Mouse (Mus musculus) CH12.LX (cell line): ENCODE results near the gene Tusc2. TPM values are rescaled to one million over a fixed set of nuclear protein-coding genes. Genes with fewer than 3 reads are reported as not detected.

ENCODE experiments used
- DNase-seq: peaks from one replicate; pipeline ENCODE4 v3.0.0-alpha.2; 2013; ENCODE audit errors: extremely low read depth
- H3K27ac ChIP-seq: 2 replicates; pipeline ENCODE4 v1.5.1; 2012; ENCODE audit warnings: low read depth, mild to moderate bottlenecking, control low read depth, moderate library complexity; ENCODE audit not compliant: insufficient read depth
- H3K27me3 ChIP-seq: replicated peaks from 2 replicates; pipeline ENCODE3; 2012; ENCODE audit warnings: inconsistent platforms
- H3K36me3 ChIP-seq, 2 experiments: replicated peaks in 1 of 2; 2 replicates each; pipeline versions ENCODE3 to v1.6.1; 2012; ENCODE audit warnings: inconsistent platforms in 1 of 2, low read length in 1 of 2, mild to moderate bottlenecking in 1 of 2, mixed read lengths in 1 of 2, moderate library complexity in 1 of 2; ENCODE audit not compliant: control insufficient read depth in 1 of 2, insufficient read depth in 1 of 2
- H3K4me1 ChIP-seq, 2 experiments: 2 replicates each; pipeline ENCODE4 v1.6.1; 2012; ENCODE audit warnings: inconsistent platforms in 1 of 2, moderate library complexity in 1 of 2; ENCODE audit not compliant: insufficient read depth in 2 of 2, control insufficient read depth in 1 of 2
- H3K4me2 ChIP-seq: 2 replicates; pipeline ENCODE4 v1.6.1; 2012; ENCODE audit warnings: low read depth, mild to moderate bottlenecking, control low read depth; ENCODE audit not compliant: poor library complexity, insufficient read depth, severe bottlenecking
- H3K4me3 ChIP-seq, 3 experiments: fragments of 150-350 bp in 1 of 3; sonication (generic) in 1 of 3; replicated peaks in 1 of 3; 2 replicates each; pipeline versions ENCODE3 to v1.5.1; 2011 to 2012; ENCODE audit warnings: low read depth in 2 of 3, low read length in 2 of 3, mild to moderate bottlenecking in 2 of 3, moderate library complexity in 2 of 3, control low read depth in 1 of 3, improper control_type of control experiment in 1 of 3, inconsistent platforms in 1 of 3, mixed read lengths in 1 of 3; ENCODE audit not compliant: poor library complexity in 1 of 3
- H3K79me2 ChIP-seq: replicated peaks from 2 replicates; pipeline ENCODE4 v1.6.1; 2012; ENCODE audit warnings: mild to moderate bottlenecking, moderate library complexity; ENCODE audit not compliant: control insufficient read depth, poor library complexity, insufficient read depth, severe bottlenecking; ENCODE audit errors: extremely low read depth
- H3K9ac ChIP-seq: 2 replicates; pipeline ENCODE4 v1.6.1; 2012; ENCODE audit warnings: low read depth, mild to moderate bottlenecking, control low read depth, moderate library complexity; ENCODE audit not compliant: insufficient read depth
- H3K9me3 ChIP-seq: replicated peaks from 2 replicates; pipeline ENCODE3; 2012; ENCODE audit warnings: low read length, inconsistent platforms, mixed read lengths
- CHD1 ChIP-seq: IDR thresholded peaks from 2 replicates; pipeline ENCODE4 v1.6.1; 2012; ENCODE audit warnings: low read depth, low read length, improper control_type of control experiment, inconsistent platforms
- CHD2 ChIP-seq: IDR thresholded peaks from 2 replicates; pipeline ENCODE4 v1.6.1; 2011; ENCODE audit warnings: low read length, improper control_type of control experiment
- E2F4 ChIP-seq: IDR thresholded peaks from 2 replicates; pipeline ENCODE4 v1.6.1; 2011; ENCODE audit warnings: low read depth, low read length, improper control_type of control experiment; ENCODE audit not compliant: insufficient replicate concordance
- EP300 ChIP-seq: IDR thresholded peaks from 2 replicates; pipeline ENCODE4 v1.6.1; 2011; ENCODE audit warnings: low read length, improper control_type of control experiment
- ETS1 ChIP-seq: conservative IDR thresholded peaks from 2 replicates; pipeline ENCODE4 v1.6.1; 2012; ENCODE audit warnings: low read depth, mild to moderate bottlenecking, inconsistent platforms, low read length, improper control_type of control experiment, moderate library complexity
- HCFC1 ChIP-seq: IDR thresholded peaks from 2 replicates; pipeline ENCODE4 v1.6.1; 2012; ENCODE audit warnings: low read depth, mild to moderate bottlenecking, inconsistent platforms, low read length, improper control_type of control experiment
- JUN ChIP-seq: IDR thresholded peaks from 2 replicates; pipeline ENCODE4 v1.6.1; 2011; ENCODE audit warnings: low read depth, mild to moderate bottlenecking, low read length, improper control_type of control experiment, moderate library complexity; ENCODE audit not compliant: insufficient read depth
- JUND ChIP-seq: conservative IDR thresholded peaks from 2 replicates; pipeline ENCODE4 v1.6.1; 2011; ENCODE audit warnings: low read depth, low read length, improper control_type of control experiment
- MAFK ChIP-seq: IDR thresholded peaks from 2 replicates; pipeline ENCODE4 v1.6.1; 2011; ENCODE audit warnings: low read length, improper control_type of control experiment; ENCODE audit not compliant: insufficient replicate concordance
- MAX ChIP-seq: IDR thresholded peaks from 2 replicates; pipeline ENCODE4 v1.6.1; 2011; ENCODE audit warnings: low read length, improper control_type of control experiment
- MEF2A ChIP-seq: IDR thresholded peaks from 2 replicates; pipeline ENCODE4 v1.6.1; 2014; ENCODE audit warnings: low read depth, mild to moderate bottlenecking, inconsistent platforms, low read length, improper control_type of control experiment, borderline replicate concordance
- MXI1 ChIP-seq: IDR thresholded peaks from 2 replicates; pipeline ENCODE4 v1.6.1; 2011; ENCODE audit warnings: mild to moderate bottlenecking, low read depth, low read length, improper control_type of control experiment
- MYC ChIP-seq: IDR thresholded peaks from 2 replicates; pipeline ENCODE4 v1.6.1; 2011; ENCODE audit warnings: low read depth, mild to moderate bottlenecking, improper control_type of control experiment, low read length
- NELFE ChIP-seq: IDR thresholded peaks from 2 replicates; pipeline ENCODE4 v1.6.1; 2011; ENCODE audit warnings: low read depth, low read length, improper control_type of control experiment
- NRF1 ChIP-seq: IDR thresholded peaks from 2 replicates; pipeline ENCODE4 v1.6.1; 2014; ENCODE audit warnings: low read depth, mild to moderate bottlenecking, inconsistent platforms, low read length, improper control_type of control experiment, moderate library complexity
- POLR2A ChIP-seq: IDR thresholded peaks from 2 replicates; pipeline ENCODE4 v1.6.1; 2011; ENCODE audit warnings: low read depth, mild to moderate bottlenecking, improper control_type of control experiment, low read length
- RAD21 ChIP-seq: IDR thresholded peaks from 2 replicates; pipeline ENCODE4 v1.6.1; 2011; ENCODE audit warnings: low read depth, mild to moderate bottlenecking, low read length, improper control_type of control experiment, moderate library complexity
- SMC3 ChIP-seq: IDR thresholded peaks from 2 replicates; pipeline ENCODE4 v1.6.1; 2011; ENCODE audit warnings: low read depth, low read length, improper control_type of control experiment
- TBP ChIP-seq: conservative IDR thresholded peaks from 2 replicates; pipeline ENCODE4 v1.6.1; 2011; ENCODE audit warnings: low read depth, low read length, improper control_type of control experiment
- UBTF ChIP-seq: IDR thresholded peaks from 2 replicates; pipeline ENCODE4 v1.6.1; 2012; ENCODE audit warnings: low read depth, mild to moderate bottlenecking, inconsistent platforms, low read length, improper control_type of control experiment, moderate library complexity
- ZKSCAN1 ChIP-seq: IDR thresholded peaks from 2 replicates; pipeline ENCODE4 v1.6.1; 2012; ENCODE audit warnings: low read depth, inconsistent platforms, low read length, improper control_type of control experiment, borderline replicate concordance
- ZNF384 ChIP-seq: IDR thresholded peaks from 2 replicates; pipeline ENCODE4 v1.6.1; 2012; ENCODE audit warnings: low read depth, low read length, improper control_type of control experiment, inconsistent platforms
- dilution Hi-C: fragments of 300-500 bp; cut with MboI; formaldehyde crosslinking; loops from 2 replicates; pipeline ENCODE4 v1.14.3; 2020; ENCODE audit warnings: low sequenced_read_pairs; ENCODE audit not compliant: extremely low pct_unique_long_range_greater_than_20kb, extremely low pct_ligation_motif_present
- in situ Hi-C: fragments of 300-500 bp; cut with MboI; formaldehyde crosslinking; loops from 3 replicates; pipeline ENCODE4 v1.14.3; 2019; ENCODE audit warnings: low sequenced_read_pairs, low pct_ligation_motif_present, low pct_unique_long_range_greater_than_20kb, mixed read lengths
- polyA plus RNA-seq: library from polyadenylated mRNA; unstranded; fragments of >175 nt; gene quantifications from 2 replicates; pipeline ENCODE4 v1.2.1, GENCODE M21; 2012; ENCODE audit warnings: low read depth; ENCODE audit not compliant: insufficient read length
- total RNA-seq, 2 experiments: library from RNA; depleted of rRNA; stranded (reverse); fragments of 300-350 nt in 1 of 2; fragments of >200 nt in 1 of 2; gene quantifications; 2 replicates each; pipeline ENCODE4 v1.2.3; 2012 to 2014

Gene Tusc2
- total and polyA plus RNA-seq, 3 experiments, result 23.0 to 39.2 (median 33.3) TPM

DNA sequence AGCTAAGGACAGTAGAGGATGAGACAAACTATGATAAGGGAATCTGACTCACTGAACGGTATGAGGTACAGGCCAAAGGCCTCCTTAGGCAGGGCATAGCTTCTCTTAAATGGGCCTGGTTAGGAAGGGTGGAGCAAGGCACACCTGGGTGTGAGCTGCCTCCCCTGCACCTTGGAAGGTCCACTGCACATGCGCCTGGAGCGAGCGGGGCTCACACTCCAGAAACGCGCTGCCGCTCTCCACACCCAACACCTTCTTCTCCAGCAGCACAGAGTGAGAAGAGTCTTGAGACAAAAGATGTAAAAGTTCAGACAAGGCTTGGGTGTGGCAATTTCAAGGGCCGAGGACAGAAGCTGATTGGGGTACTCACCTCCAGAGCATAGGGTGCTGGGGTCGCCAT is 36.4 kb downstream of the Tusc2 start:
- Histone ChIP-seq H3K79me2 (no peaks in the 10 kb centered on the region), H3K4me2 (no peak overlapping the region), H3K9ac (no peak overlapping the region), H3K27me3 (no peaks in the 10 kb centered on the region), H3K4me1 (peaks cover 24 to 39% of the 10 kb centered on the region in 2 experiments), H3K9me3 (no peaks in the 10 kb centered on the region), H3K36me3 (peaks cover 4 to 70% of the 10 kb centered on the region in 2 experiments), H3K4me3 (no peak overlapping the region), H3K27ac (no peak overlapping the region)
- in situ Hi-C loops, result no loop called here
- no peak for TF ChIP-seq MAFK
- no peak for TF ChIP-seq POLR2A
- TF ChIP-seq JUND, result no peak
- TF ChIP-seq MEF2A, result no peak
- TF ChIP-seq RAD21, result no peak
- TF ChIP-seq ZNF384, result no peak
- no peak for TF ChIP-seq EP300
- no peak for DNase-seq
- dilution Hi-C loops, result no loop called here

DNA sequence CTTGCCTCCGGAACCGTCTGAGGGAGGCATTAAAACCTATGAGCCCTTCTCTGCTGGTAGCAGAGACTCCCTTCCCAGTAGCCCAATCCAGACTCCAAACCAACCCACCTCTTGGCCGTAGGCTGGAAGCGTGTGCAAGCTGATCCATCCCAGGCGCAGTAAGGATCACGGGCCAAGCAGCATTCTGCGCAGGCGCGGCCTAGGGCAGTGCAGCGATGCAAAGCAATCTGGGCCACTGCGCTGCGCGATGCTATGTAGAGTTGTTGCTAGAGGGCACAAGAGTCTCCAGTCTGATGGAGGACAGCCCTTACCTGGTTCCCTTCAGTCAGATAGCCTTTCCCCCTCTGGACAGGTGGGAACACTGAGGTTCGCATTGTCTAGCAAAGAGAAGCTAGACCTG is 36.8 kb downstream of the Tusc2 start:
- Histone ChIP-seq H3K27ac (no peak overlapping the region), H3K9me3 (no peaks in the 10 kb centered on the region), H3K27me3 (no peaks in the 10 kb centered on the region), H3K9ac (no peak overlapping the region), H3K4me3 (no peak overlapping the region), H3K4me1 (peaks cover 24 to 43% of the 10 kb centered on the region in 2 experiments), H3K36me3 (peaks cover 4 to 66% of the 10 kb centered on the region in 2 experiments), H3K4me2 (no peak overlapping the region), H3K79me2 (no peaks in the 10 kb centered on the region)
- no peak for DNase-seq
- in situ Hi-C loops, result no loop called here
- TF ChIP-seq TBP, result no peak
- TF ChIP-seq ZNF384, result no peak
- no peak for TF ChIP-seq HCFC1
- TF ChIP-seq CHD1, result no peak
- no peak for TF ChIP-seq ETS1
- no peak for TF ChIP-seq E2F4
- TF ChIP-seq MAX, result no peak
- no peak for TF ChIP-seq NELFE
- no peak for TF ChIP-seq MEF2A
- no peak for TF ChIP-seq CHD2
- TF ChIP-seq MXI1, result no peak
- TF ChIP-seq NRF1, result no peak
- no peak for TF ChIP-seq SMC3
- no peak for TF ChIP-seq JUN
- TF ChIP-seq UBTF, result no peak
- no peak for TF ChIP-seq MYC
- no peak for TF ChIP-seq ZKSCAN1
- TF ChIP-seq RAD21, result no peak
- dilution Hi-C loops, result no loop called here
